Mouse (Mus musculus) CH12.LX (cell line): ENCODE measurements around the gene Defb19. TPM values are rescaled to one million over a fixed set of nuclear protein-coding genes. Genes with fewer than 3 reads are reported as not detected.

Source experiments
- DNase-seq: peaks from one replicate; pipeline ENCODE4 v3.0.0-alpha.2; 2013; ENCODE audit errors: extremely low read depth
- H3K27ac ChIP-seq: 2 replicates; pipeline ENCODE4 v1.5.1; 2012; ENCODE audit warnings: low read depth, mild to moderate bottlenecking, control low read depth, moderate library complexity; ENCODE audit not compliant: insufficient read depth
- H3K27me3 ChIP-seq: replicated peaks from 2 replicates; pipeline ENCODE3; 2012; ENCODE audit warnings: inconsistent platforms
- H3K36me3 ChIP-seq, 2 experiments: replicated peaks in 1 of 2; 2 replicates each; pipeline versions ENCODE3 to v1.6.1; 2012; ENCODE audit warnings: inconsistent platforms in 1 of 2, low read length in 1 of 2, mild to moderate bottlenecking in 1 of 2, mixed read lengths in 1 of 2, moderate library complexity in 1 of 2; ENCODE audit not compliant: control insufficient read depth in 1 of 2, insufficient read depth in 1 of 2
- H3K4me1 ChIP-seq, 2 experiments: 2 replicates each; pipeline ENCODE4 v1.6.1; 2012; ENCODE audit warnings: inconsistent platforms in 1 of 2, moderate library complexity in 1 of 2; ENCODE audit not compliant: insufficient read depth in 2 of 2, control insufficient read depth in 1 of 2
- H3K4me2 ChIP-seq: 2 replicates; pipeline ENCODE4 v1.6.1; 2012; ENCODE audit warnings: low read depth, mild to moderate bottlenecking, control low read depth; ENCODE audit not compliant: poor library complexity, insufficient read depth, severe bottlenecking
- H3K4me3 ChIP-seq, 3 experiments: fragments of 150-350 bp in 1 of 3; sonication (generic) in 1 of 3; replicated peaks in 1 of 3; 2 replicates each; pipeline versions ENCODE3 to v1.5.1; 2011 to 2012; ENCODE audit warnings: low read depth in 2 of 3, low read length in 2 of 3, mild to moderate bottlenecking in 2 of 3, moderate library complexity in 2 of 3, control low read depth in 1 of 3, improper control_type of control experiment in 1 of 3, inconsistent platforms in 1 of 3, mixed read lengths in 1 of 3; ENCODE audit not compliant: poor library complexity in 1 of 3
- H3K79me2 ChIP-seq: replicated peaks from 2 replicates; pipeline ENCODE4 v1.6.1; 2012; ENCODE audit warnings: mild to moderate bottlenecking, moderate library complexity; ENCODE audit not compliant: control insufficient read depth, poor library complexity, insufficient read depth, severe bottlenecking; ENCODE audit errors: extremely low read depth
- H3K9ac ChIP-seq: 2 replicates; pipeline ENCODE4 v1.6.1; 2012; ENCODE audit warnings: low read depth, mild to moderate bottlenecking, control low read depth, moderate library complexity; ENCODE audit not compliant: insufficient read depth
- H3K9me3 ChIP-seq: replicated peaks from 2 replicates; pipeline ENCODE3; 2012; ENCODE audit warnings: low read length, inconsistent platforms, mixed read lengths
- CHD1 ChIP-seq: IDR thresholded peaks from 2 replicates; pipeline ENCODE4 v1.6.1; 2012; ENCODE audit warnings: low read depth, low read length, improper control_type of control experiment, inconsistent platforms
- CHD2 ChIP-seq: IDR thresholded peaks from 2 replicates; pipeline ENCODE4 v1.6.1; 2011; ENCODE audit warnings: low read length, improper control_type of control experiment
- CTCF ChIP-seq, 2 experiments: IDR thresholded peaks in 1 of 2; conservative IDR thresholded peaks in 1 of 2; 2 replicates each; pipeline ENCODE4 v1.5.1; 2011 to 2012; ENCODE audit warnings: low read depth in 2 of 2, low read length in 2 of 2, improper control_type of control experiment in 1 of 2, inconsistent platforms in 1 of 2, mild to moderate bottlenecking in 1 of 2, moderate library complexity in 1 of 2
- E2F4 ChIP-seq: IDR thresholded peaks from 2 replicates; pipeline ENCODE4 v1.6.1; 2011; ENCODE audit warnings: low read depth, low read length, improper control_type of control experiment; ENCODE audit not compliant: insufficient replicate concordance
- ELF1 ChIP-seq: IDR thresholded peaks from 2 replicates; pipeline ENCODE4 v1.6.1; 2014; ENCODE audit warnings: low read depth, mild to moderate bottlenecking, inconsistent platforms, low read length, improper control_type of control experiment
- EP300 ChIP-seq: IDR thresholded peaks from 2 replicates; pipeline ENCODE4 v1.6.1; 2011; ENCODE audit warnings: low read length, improper control_type of control experiment
- ETS1 ChIP-seq: conservative IDR thresholded peaks from 2 replicates; pipeline ENCODE4 v1.6.1; 2012; ENCODE audit warnings: low read depth, mild to moderate bottlenecking, inconsistent platforms, low read length, improper control_type of control experiment, moderate library complexity
- GABPA ChIP-seq: IDR thresholded peaks from 2 replicates; pipeline ENCODE4 v1.6.1; 2012; ENCODE audit warnings: low read depth, low read length, improper control_type of control experiment, inconsistent platforms; ENCODE audit not compliant: insufficient replicate concordance
- JUND ChIP-seq: conservative IDR thresholded peaks from 2 replicates; pipeline ENCODE4 v1.6.1; 2011; ENCODE audit warnings: low read depth, low read length, improper control_type of control experiment
- KAT2A ChIP-seq: IDR thresholded peaks from 2 replicates; pipeline ENCODE4 v1.6.1; 2012; ENCODE audit warnings: low read length, improper control_type of control experiment, inconsistent platforms; ENCODE audit not compliant: insufficient replicate concordance
- MAX ChIP-seq: IDR thresholded peaks from 2 replicates; pipeline ENCODE4 v1.6.1; 2011; ENCODE audit warnings: low read length, improper control_type of control experiment
- MAZ ChIP-seq: IDR thresholded peaks from 2 replicates; pipeline ENCODE4 v1.6.1; 2012; ENCODE audit warnings: low read depth, mild to moderate bottlenecking, inconsistent platforms, low read length, improper control_type of control experiment, moderate library complexity
- MEF2A ChIP-seq: IDR thresholded peaks from 2 replicates; pipeline ENCODE4 v1.6.1; 2014; ENCODE audit warnings: low read depth, mild to moderate bottlenecking, inconsistent platforms, low read length, improper control_type of control experiment, borderline replicate concordance
- MYC ChIP-seq: IDR thresholded peaks from 2 replicates; pipeline ENCODE4 v1.6.1; 2011; ENCODE audit warnings: low read depth, mild to moderate bottlenecking, improper control_type of control experiment, low read length
- NELFE ChIP-seq: IDR thresholded peaks from 2 replicates; pipeline ENCODE4 v1.6.1; 2011; ENCODE audit warnings: low read depth, low read length, improper control_type of control experiment
- NRF1 ChIP-seq: IDR thresholded peaks from 2 replicates; pipeline ENCODE4 v1.6.1; 2014; ENCODE audit warnings: low read depth, mild to moderate bottlenecking, inconsistent platforms, low read length, improper control_type of control experiment, moderate library complexity
- POLR2A ChIP-seq: IDR thresholded peaks from 2 replicates; pipeline ENCODE4 v1.6.1; 2011; ENCODE audit warnings: low read depth, mild to moderate bottlenecking, improper control_type of control experiment, low read length
- POLR2AphosphoS2 ChIP-seq: IDR thresholded peaks from 2 replicates; pipeline ENCODE4 v1.6.1; 2011; ENCODE audit warnings: low read depth, low read length, improper control_type of control experiment
- RCOR1 ChIP-seq: conservative IDR thresholded peaks from 2 replicates; pipeline ENCODE4 v1.6.1; 2012; ENCODE audit warnings: low read depth, mild to moderate bottlenecking, inconsistent platforms, low read length, improper control_type of control experiment
- SIN3A ChIP-seq: IDR thresholded peaks from 2 replicates; pipeline ENCODE4 v1.6.1; 2012; ENCODE audit warnings: low read length, improper control_type of control experiment, inconsistent platforms
- TBP ChIP-seq: conservative IDR thresholded peaks from 2 replicates; pipeline ENCODE4 v1.6.1; 2011; ENCODE audit warnings: low read depth, low read length, improper control_type of control experiment
- UBTF ChIP-seq: IDR thresholded peaks from 2 replicates; pipeline ENCODE4 v1.6.1; 2012; ENCODE audit warnings: low read depth, mild to moderate bottlenecking, inconsistent platforms, low read length, improper control_type of control experiment, moderate library complexity
- USF1 ChIP-seq: IDR thresholded peaks from 2 replicates; pipeline ENCODE4 v1.6.1; 2014; ENCODE audit warnings: low read depth, mild to moderate bottlenecking, inconsistent platforms, low read length, improper control_type of control experiment
- ZC3H11A ChIP-seq: IDR thresholded peaks from 2 replicates; pipeline ENCODE4 v1.6.1; 2012; ENCODE audit warnings: low read depth, mild to moderate bottlenecking, inconsistent platforms, low read length, improper control_type of control experiment
- ZKSCAN1 ChIP-seq: IDR thresholded peaks from 2 replicates; pipeline ENCODE4 v1.6.1; 2012; ENCODE audit warnings: low read depth, inconsistent platforms, low read length, improper control_type of control experiment, borderline replicate concordance
- ZMIZ1 ChIP-seq: IDR thresholded peaks from 2 replicates; pipeline ENCODE4 v1.6.1; 2012; ENCODE audit warnings: low read depth, mild to moderate bottlenecking, inconsistent platforms, low read length, improper control_type of control experiment
- ZNF384 ChIP-seq: IDR thresholded peaks from 2 replicates; pipeline ENCODE4 v1.6.1; 2012; ENCODE audit warnings: low read depth, low read length, improper control_type of control experiment, inconsistent platforms
- dilution Hi-C: fragments of 300-500 bp; cut with MboI; formaldehyde crosslinking; loops from 2 replicates; pipeline ENCODE4 v1.14.3; 2020; ENCODE audit warnings: low sequenced_read_pairs; ENCODE audit not compliant: extremely low pct_unique_long_range_greater_than_20kb, extremely low pct_ligation_motif_present
- in situ Hi-C: fragments of 300-500 bp; cut with MboI; formaldehyde crosslinking; loops from 3 replicates; pipeline ENCODE4 v1.14.3; 2019; ENCODE audit warnings: low sequenced_read_pairs, low pct_ligation_motif_present, low pct_unique_long_range_greater_than_20kb, mixed read lengths
- polyA plus RNA-seq: library from polyadenylated mRNA; unstranded; fragments of >175 nt; gene quantifications from 2 replicates; pipeline ENCODE4 v1.2.1, GENCODE M21; 2012; ENCODE audit warnings: low read depth; ENCODE audit not compliant: insufficient read length
- total RNA-seq, 2 experiments: library from RNA; depleted of rRNA; stranded (reverse); fragments of 300-350 nt in 1 of 2; fragments of >200 nt in 1 of 2; gene quantifications; 2 replicates each; pipeline ENCODE4 v1.2.3; 2012 to 2014

Gene Defb19
- total and polyA plus RNA-seq, 3 experiments = not detected

GRCm38 (mm10) chr2:152622953-152623352, 42.8 kb upstream of the Defb19 start, which contains the start of gene Defb25:
TSS of gene Defb25 (minus strand) at chr2:152623053.
- H3K9me3 ChIP-seq = no peaks in the 10 kb centered on the region
- dilution Hi-C loops (no loop called here), in situ Hi-C loops (no loop called here)
- H3K4me1 ChIP-seq = peaks cover 8 to 20% of the 10 kb centered on the region in 2 experiments
- no peak within 1 kb of the TSS for H3K4me3 ChIP-seq
- H3K27me3 ChIP-seq = no peaks in the 10 kb centered on the region
- no peak for DNase-seq
- H3K4me2 ChIP-seq = no peak within 1 kb of the TSS
- H3K36me3 ChIP-seq = no peaks in the 10 kb centered on the region
- no peaks in the 10 kb centered on the region for H3K79me2 ChIP-seq
- H3K9ac ChIP-seq = no peak within 1 kb of the TSS
- TF ChIP-seq ZC3H11A (no peak), USF1 (no peak), MYC (no peak), SIN3A (no peak), CHD2 (no peak), ZMIZ1 (no peak), NELFE (no peak), MEF2A (no peak), E2F4 (no peak), ELF1 (no peak), NRF1 (no peak), UBTF (no peak), POLR2AphosphoS2 (no peak), CTCF (conservative IDR thresholded peaks at IDR 0.05 in 1 of 2, IDR thresholded peaks at IDR 0.05 in 1 of 2; ENCODE audit: low read depth in 2 of 2, low read length in 2 of 2) (no peak)
- H3K27ac ChIP-seq = no peak within 1 kb of the TSS

- no peak for TF ChIP-seq ZMIZ1
- TF ChIP-seq MAZ = no peak
- TF ChIP-seq POLR2A = no peak
- TF ChIP-seq ZNF384 = no peak
- no peak for TF ChIP-seq RCOR1
- TF ChIP-seq EP300 = no peak
- no peak for TF ChIP-seq TBP
- no peak for TF ChIP-seq JUND
- no peak for TF ChIP-seq MAX
- TF ChIP-seq POLR2AphosphoS2 = no peak
- no peak for TF ChIP-seq GABPA
- TF ChIP-seq CHD2 = no peak
- no peak for TF ChIP-seq ELF1
- TF ChIP-seq KAT2A = no peak
- no peak for TF ChIP-seq ZKSCAN1
- TF ChIP-seq ETS1 = no peak
- TF ChIP-seq CHD1 = no peak
- TF ChIP-seq NELFE = no peak
- H3K4me1 ChIP-seq = peaks cover 8 to 20% of the 10 kb centered on the region in 2 experiments
- no peaks in the 10 kb centered on the region for H3K9me3 ChIP-seq
- dilution Hi-C loops (no loop called here), in situ Hi-C loops (no loop called here)
- no peaks in the 10 kb centered on the region for H3K36me3 ChIP-seq
- no peak overlapping the region for H3K4me2 ChIP-seq
- H3K27ac ChIP-seq = no peak overlapping the region
- no peak for DNase-seq
- H3K27me3 ChIP-seq = no peaks in the 10 kb centered on the region
- no peak overlapping the region for H3K9ac ChIP-seq
- H3K79me2 ChIP-seq = no peaks in the 10 kb centered on the region
- H3K4me3 ChIP-seq = no peak overlapping the region
Observed at GRCm38 (mm10) chr2:152622151-152622550, 42.0 kb upstream of the Defb19 start.
